Mouse (Mus musculus): Measurements from ENCODE around the gene Scrt2. TPM values are rescaled to one million over a fixed set of nuclear protein-coding genes. Genes with fewer than 3 reads are reported as not detected.

The Scrt2 gene
- total and polyA plus RNA-seq, 2 experiments from 2014 or later, result 2.2 to 10.8 TPM

GRCm38 (mm10) chr2:152106597-152106996 is 25.3 kb downstream of the Scrt2 start:
- Histone ChIP-seq H3K36me3 (ENCODE audit: insufficient read depth, low read length) (peaks cover 8% of the 10 kb centered on the region; the same call in 1 of the 2 replicates), H3K4me3 (ENCODE audit: low read depth, low read length) (no peak overlapping the region), H3K27ac (ENCODE audit: low read depth, low read length) (no peak overlapping the region), H3K4me1 (ENCODE audit: insufficient read depth, low read length) (peaks cover 9% of the 10 kb centered on the region; the same call in 1 of the 2 replicates), H3K4me2 (ENCODE audit: low read depth, low read length, poor library complexity, severe bottlenecking) (peak overlapping the region; percentile 83), H3K9me3 (ENCODE audit: low read length) (no peaks in the 10 kb centered on the region), H3K27me3 (ENCODE audit: insufficient read depth, low read length) (no peaks in the 10 kb centered on the region), H3K9ac (replicated peaks; ENCODE audit: low read length, poor library complexity, severe bottlenecking) (no peak overlapping the region)
- TF ChIP-seq CTCF (IDR thresholded peaks at IDR 0.05), result no peak
- ATAC-seq (ENCODE audit: low FRiP score), result no peak
- 97% methylated on average over 10 of the region's 10 CpGs for WGBS
- no peak for DNase-seq (ENCODE audit: low spot score)

GRCm38 (mm10) chr2:152108702-152109101 is 27.4 kb downstream of the Scrt2 start:
- Histone ChIP-seq H3K27me3 (ENCODE audit: insufficient read depth, low read length) (no peaks in the 10 kb centered on the region), H3K4me1 (ENCODE audit: insufficient read depth, low read length) (peaks cover 9% of the 10 kb centered on the region; the same call in 1 of the 2 replicates), H3K9me3 (ENCODE audit: low read length) (no peaks in the 10 kb centered on the region), H3K27ac (ENCODE audit: low read depth, low read length) (no peak overlapping the region), H3K4me3 (ENCODE audit: low read depth, low read length) (no peak overlapping the region), H3K9ac (replicated peaks; ENCODE audit: low read length, poor library complexity, severe bottlenecking) (no peak overlapping the region), H3K4me2 (ENCODE audit: low read depth, low read length, poor library complexity, severe bottlenecking) (no peak overlapping the region), H3K36me3 (ENCODE audit: insufficient read depth, low read length) (peaks cover 8% of the 10 kb centered on the region; the same call in 1 of the 2 replicates)
- WGBS, result 53% methylated on average over 7 of the region's 7 CpGs
- DNase-seq (ENCODE audit: low spot score), result no peak
- TF ChIP-seq CTCF (IDR thresholded peaks at IDR 0.05), result no peak
- ATAC-seq (ENCODE audit: low FRiP score), result no peak

- peaks cover 8% of the 10 kb centered on the region; the same call in 1 of the 2 replicates for H3K36me3 ChIP-seq (ENCODE audit: insufficient read depth, low read length)
- H3K4me2 ChIP-seq (ENCODE audit: low read depth, low read length, poor library complexity, severe bottlenecking), result no peak overlapping the region
- no peaks in the 10 kb centered on the region for H3K27me3 ChIP-seq (ENCODE audit: insufficient read depth, low read length)
- no peak overlapping the region for H3K9ac ChIP-seq (replicated peaks; ENCODE audit: low read length, poor library complexity, severe bottlenecking)
- no peak for DNase-seq (ENCODE audit: low spot score)
- ATAC-seq (ENCODE audit: low FRiP score), result no peak
- H3K4me1 ChIP-seq (ENCODE audit: insufficient read depth, low read length), result peaks cover 10% of the 10 kb centered on the region; the same call in 1 of the 2 replicates
- no peak for TF ChIP-seq CTCF (IDR thresholded peaks at IDR 0.05)
- H3K27ac ChIP-seq (ENCODE audit: low read depth, low read length), result no peak overlapping the region
- H3K9me3 ChIP-seq (ENCODE audit: low read length), result no peaks in the 10 kb centered on the region
- no peak overlapping the region for H3K4me3 ChIP-seq (ENCODE audit: low read depth, low read length)
- 89% methylated on average over 5 of the region's 5 CpGs for WGBS
These were observed 28.1 kb downstream of the Scrt2 start for GRCm38 (mm10) chr2:152109386-152109785.

- Histone ChIP-seq H3K4me2 (ENCODE audit: low read depth, low read length, poor library complexity, severe bottlenecking) (no peak overlapping the region), H3K27me3 (ENCODE audit: insufficient read depth, low read length) (no peaks in the 10 kb centered on the region), H3K4me3 (ENCODE audit: low read depth, low read length) (no peak overlapping the region), H3K36me3 (ENCODE audit: insufficient read depth, low read length) (peaks cover 8% of the 10 kb centered on the region; the same call in 1 of the 2 replicates), H3K9ac (replicated peaks; ENCODE audit: low read length, poor library complexity, severe bottlenecking) (no peak overlapping the region), H3K4me1 (ENCODE audit: insufficient read depth, low read length) (peaks cover 6% of the 10 kb centered on the region; the same call in 1 of the 2 replicates), H3K27ac (ENCODE audit: low read depth, low read length) (no peak overlapping the region), H3K9me3 (ENCODE audit: low read length) (no peaks in the 10 kb centered on the region)
- WGBS, result 73% methylated on average over 2 of the region's 2 CpGs
- TF ChIP-seq CTCF (IDR thresholded peaks at IDR 0.05), result no peak
- DNase-seq (ENCODE audit: low spot score) (no peak), ATAC-seq (ENCODE audit: low FRiP score) (no peak)
These were observed 30.0 kb downstream of the Scrt2 start for GRCm38 (mm10) chr2:152111311-152111710.

GRCm38 (mm10) chr2:152111920-152112319 is 30.6 kb downstream of the Scrt2 start:
- no peak overlapping the region for H3K4me2 ChIP-seq (ENCODE audit: low read depth, low read length, poor library complexity, severe bottlenecking)
- no peak overlapping the region for H3K9ac ChIP-seq (replicated peaks; ENCODE audit: low read length, poor library complexity, severe bottlenecking)
- H3K9me3 ChIP-seq (ENCODE audit: low read length), result no peaks in the 10 kb centered on the region
- peak; percentile 78 for ATAC-seq (ENCODE audit: low FRiP score)
- peaks cover 8% of the 10 kb centered on the region; the same call in 1 of the 2 replicates for H3K36me3 ChIP-seq (ENCODE audit: insufficient read depth, low read length)
- DNase-seq (ENCODE audit: low spot score), result peak; percentile 94
- no peak overlapping the region for H3K4me3 ChIP-seq (ENCODE audit: low read depth, low read length)
- TF ChIP-seq CTCF (IDR thresholded peaks at IDR 0.05), result peak; percentile 100
- no peak overlapping the region for H3K27ac ChIP-seq (ENCODE audit: low read depth, low read length)
- no peaks in the 10 kb centered on the region for H3K27me3 ChIP-seq (ENCODE audit: insufficient read depth, low read length)
- whole genome bisulfite sequencing, result 9% methylated on average over 7 of the region's 7 CpGs
- H3K4me1 ChIP-seq (ENCODE audit: insufficient read depth, low read length), result peaks cover 6% of the 10 kb centered on the region; the same call in 1 of the 2 replicates

DNA sequence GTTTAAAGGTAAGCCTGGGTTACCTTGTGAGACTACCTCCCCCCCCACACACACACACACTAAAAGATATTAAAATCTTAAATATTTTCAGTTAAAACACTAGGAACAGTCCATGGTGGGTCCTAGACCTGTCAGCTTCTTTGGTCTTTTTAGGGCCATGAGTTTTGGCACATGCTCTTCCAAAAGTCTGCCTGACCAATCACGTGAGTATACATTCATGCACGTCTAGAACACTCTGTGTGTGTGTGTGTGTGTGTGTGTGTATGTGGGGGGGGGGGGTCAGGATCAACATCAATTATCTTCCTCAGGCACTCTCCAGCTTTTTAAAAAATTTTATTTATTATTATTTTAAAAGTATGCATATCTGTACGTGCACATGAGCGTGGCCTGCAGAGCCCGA is 31.2 kb downstream of the Scrt2 start:
- H3K9me3 ChIP-seq (ENCODE audit: low read length), result no peaks in the 10 kb centered on the region
- H3K4me3 ChIP-seq (ENCODE audit: low read depth, low read length), result no peak overlapping the region
- 82% methylated on average over 5 of the region's 5 CpGs for WGBS

More for the DNA sequence above, 31.2 kb downstream of the Scrt2 start:
- peaks cover 6% of the 10 kb centered on the region; the same call in 1 of the 2 replicates for H3K4me1 ChIP-seq (ENCODE audit: insufficient read depth, low read length)
- ATAC-seq (ENCODE audit: low FRiP score), result no peak
- peaks cover 8% of the 10 kb centered on the region; the same call in 1 of the 2 replicates for H3K36me3 ChIP-seq (ENCODE audit: insufficient read depth, low read length)
- no peak overlapping the region for H3K9ac ChIP-seq (replicated peaks; ENCODE audit: low read length, poor library complexity, severe bottlenecking)
- H3K4me2 ChIP-seq (ENCODE audit: low read depth, low read length, poor library complexity, severe bottlenecking), result no peak overlapping the region
- no peak for DNase-seq (ENCODE audit: low spot score)
- H3K27me3 ChIP-seq (ENCODE audit: insufficient read depth, low read length), result no peaks in the 10 kb centered on the region
- TF ChIP-seq CTCF (IDR thresholded peaks at IDR 0.05), result no peak
- H3K27ac ChIP-seq (ENCODE audit: low read depth, low read length), result no peak overlapping the region

All from midbrain, postnatal 0 days (tissue).